Mouse (Mus musculus): ENCODE data around the gene F11r. TPM values are rescaled to one million over a fixed set of nuclear protein-coding genes. Genes with fewer than 3 reads are reported as not detected.

The F11r gene
- total RNA-seq (2021): 1 to 10 TPM; 5.5 to 7.2 TPM

- intact Hi-C loops (cut with DNase I): no loop called here
- peak in 1 of 2 experiments; percentile 20 for DNase-seq (ENCODE audit: low spot score in 2 of 2)
These were observed at the start of gene F11r for GRCm38 (mm10) chr1:171437264-171438013. Gene F11r (plus strand): TSS chr1:171437535.

- DNase-seq (ENCODE audit: low spot score in 2 of 2): peak; percentile 9 to 48
- intact Hi-C loops (cut with DNase I): no loop called here
These were observed 48.8 kb upstream of the F11r start, which contains the start of gene Arhgap30 for GRCm38 (mm10) chr1:171388376-171389102. Gene Arhgap30 (plus strand): TSS chr1:171388954.

- DNase-seq (ENCODE audit: low spot score in 2 of 2): peak in 1 of 2 experiments; percentile 27
- intact Hi-C loops (cut with DNase I): no loop called here
These were observed 47.2 kb upstream of the F11r start for GRCm38 (mm10) chr1:171390101-171390500.

GRCm38 (mm10) chr1:171401821-171402220 lies 35.5 kb upstream of the F11r start:
- no peak for DNase-seq (ENCODE audit: low spot score in 2 of 2)
- intact Hi-C loops (cut with DNase I): no loop called here

- no peak for DNase-seq (ENCODE audit: low spot score in 2 of 2)
- intact Hi-C loops (cut with DNase I): no loop called here
These were observed 34.3 kb upstream of the F11r start for GRCm38 (mm10) chr1:171402991-171403390.

GRCm38 (mm10) chr1:171407263-171407662 lies 30.1 kb upstream of the F11r start:
- intact Hi-C loops (cut with DNase I): no loop called here
- DNase-seq (ENCODE audit: low spot score in 2 of 2): no peak

GRCm38 (mm10) chr1:171410231-171410630 lies 27.1 kb upstream of the F11r start:
- intact Hi-C loops (cut with DNase I): loop anchor here (5.0 kb wide), 1 partner anchor 67 kb away; no protein-coding TSS in a partner anchor
- DNase-seq (ENCODE audit: low spot score in 2 of 2): no peak

GRCm38 (mm10) chr1:171410947-171411484 lies 26.3 kb upstream of the F11r start, which contains the start of gene Usf1:
Gene Usf1 (plus strand): TSS chr1:171411313.
- DNase-seq (ENCODE audit: low spot score in 2 of 2): peak; percentile 95 to 97
- intact Hi-C loops (cut with DNase I): loop anchor here (1.0 to 5.0 kb wide), 2 partner anchors 50 to 66 kb away; no protein-coding TSS in a partner anchor

GRCm38 (mm10) chr1:171411492-171411941 lies 25.8 kb upstream of the F11r start:
- DNase-seq (ENCODE audit: low spot score in 2 of 2): no peak
- intact Hi-C loops (cut with DNase I): loop anchor here (1.0 to 5.0 kb wide), 2 partner anchors 50 to 66 kb away; no protein-coding TSS in a partner anchor

GRCm38 (mm10) chr1:171412001-171412441 lies 25.3 kb upstream of the F11r start:
- intact Hi-C loops (cut with DNase I): loop anchor here (5.0 kb wide), 1 partner anchor 65 kb away; no protein-coding TSS in a partner anchor
- DNase-seq (ENCODE audit: low spot score in 2 of 2): peak; percentile 30 to 37

- intact Hi-C loops (cut with DNase I): loop anchor here (5.0 kb wide), 1 partner anchor 65 kb away; no protein-coding TSS in a partner anchor
- DNase-seq (ENCODE audit: low spot score in 2 of 2): peak; percentile 31 to 70
These were observed 24.9 kb upstream of the F11r start for GRCm38 (mm10) chr1:171412446-171412845.

- intact Hi-C loops (cut with DNase I): loop anchor here (5.0 kb wide), 1 partner anchor 64 kb away; no protein-coding TSS in a partner anchor
- DNase-seq (ENCODE audit: low spot score in 2 of 2): no peak
These were observed 23.7 kb upstream of the F11r start for GRCm38 (mm10) chr1:171413608-171414007.

- intact Hi-C loops (cut with DNase I): no loop called here
- DNase-seq (ENCODE audit: low spot score in 2 of 2): no peak
These were observed 18.7 kb upstream of the F11r start, which contains the start of gene Tstd1 for GRCm38 (mm10) chr1:171418660-171419059. Gene Tstd1 (plus strand): TSS chr1:171418872.

GRCm38 (mm10) chr1:171419291-171419882 lies 17.9 kb upstream of the F11r start:
- no peak for DNase-seq (ENCODE audit: low spot score in 2 of 2)
- intact Hi-C loops (cut with DNase I): no loop called here

GRCm38 (mm10) chr1:171419905-171420304 lies 17.4 kb upstream of the F11r start:
- DNase-seq (ENCODE audit: low spot score in 2 of 2): no peak
- intact Hi-C loops (cut with DNase I): no loop called here

GRCm38 (mm10) chr1:171422504-171423095 lies 14.7 kb upstream of the F11r start:
- intact Hi-C loops (cut with DNase I): no loop called here
- DNase-seq (ENCODE audit: low spot score in 2 of 2): no peak

- intact Hi-C loops (cut with DNase I): no loop called here
- no peak for DNase-seq (ENCODE audit: low spot score in 2 of 2)
These were observed 12.7 kb upstream of the F11r start for GRCm38 (mm10) chr1:171424638-171425037.

GRCm38 (mm10) chr1:171425126-171425525 lies 12.2 kb upstream of the F11r start:
- no peak for DNase-seq (ENCODE audit: low spot score in 2 of 2)
- intact Hi-C loops (cut with DNase I): no loop called here

- intact Hi-C loops (cut with DNase I): no loop called here
- no peak for DNase-seq (ENCODE audit: low spot score in 2 of 2)
These were observed 5.2 kb upstream of the F11r start for GRCm38 (mm10) chr1:171432158-171432557.

Measured in left cerebral cortex, postnatal 25 days (tissue).